Mouse (Mus musculus) MEL (cell line): ENCODE measurements around the gene Utp11. TPM values are rescaled to one million over a fixed set of nuclear protein-coding genes. Genes with fewer than 3 reads are reported as not detected.
A peak's percentile ranks its signal among the peaks of the same experiment; 100 is the strongest.

ENCODE experiments used
- DNase-seq: peaks from one replicate; pipeline ENCODE4 v3.0.0; 2011; ENCODE audit warnings: low read depth, low spot score
- H3K27ac ChIP-seq: 2 replicates; pipeline ENCODE4 v1.5.1; 2012; ENCODE audit warnings: low read depth, mild to moderate bottlenecking, control low read depth, low read length, moderate library complexity; ENCODE audit not compliant: control insufficient read depth
- H3K27me3 ChIP-seq, 2 experiments: fragments of 150-350 bp in 1 of 2; sonication (generic) in 1 of 2; 2 replicates each; pipeline ENCODE4 v1.6.1; 2012; ENCODE audit warnings: low read length in 2 of 2, mild to moderate bottlenecking in 2 of 2, improper control_type of control experiment in 1 of 2, moderate library complexity in 1 of 2; ENCODE audit not compliant: insufficient read depth in 2 of 2, control insufficient read depth in 1 of 2
- H3K36me3 ChIP-seq, 2 experiments: 2 replicates each; pipeline ENCODE4 v1.6.1; 2012 to 2014; ENCODE audit warnings: low read length in 2 of 2, improper control_type of control experiment in 1 of 2, inconsistent platforms in 1 of 2, mild to moderate bottlenecking in 1 of 2; ENCODE audit not compliant: insufficient read depth in 2 of 2, control insufficient read depth in 1 of 2
- H3K4me1 ChIP-seq, 2 experiments: fragments of 150-350 bp in 1 of 2; sonication (generic) in 1 of 2; 2 replicates each; pipeline ENCODE4 v1.6.1; 2012; ENCODE audit warnings: low read length in 2 of 2, improper control_type of control experiment in 1 of 2, mild to moderate bottlenecking in 1 of 2; ENCODE audit not compliant: insufficient read depth in 2 of 2, control insufficient read depth in 1 of 2
- H3K4me3 ChIP-seq, 2 experiments: fragments of 150-350 bp in 1 of 2; sonication (generic) in 1 of 2; 2 replicates each; pipeline ENCODE4 v1.5.1; 2012; ENCODE audit warnings: low read depth in 2 of 2, low read length in 2 of 2, mild to moderate bottlenecking in 2 of 2, moderate library complexity in 2 of 2, control low read depth in 1 of 2, improper control_type of control experiment in 1 of 2; ENCODE audit not compliant: control insufficient read depth in 1 of 2, insufficient read depth in 1 of 2
- H3K79me2 ChIP-seq: 2 replicates; pipeline ENCODE4 v1.6.1; 2012; ENCODE audit warnings: mild to moderate bottlenecking, low read length, moderate library complexity; ENCODE audit not compliant: control insufficient read depth, poor library complexity, insufficient read depth
- H3K9ac ChIP-seq: 2 replicates; pipeline ENCODE4 v1.6.1; 2012; ENCODE audit warnings: low read depth, mild to moderate bottlenecking, control low read depth, low read length, moderate library complexity; ENCODE audit not compliant: control insufficient read depth, poor library complexity, severe bottlenecking
- H3K9me3 ChIP-seq: fragments of 150-350 bp; sonication (generic); replicated peaks from 2 replicates; pipeline ENCODE4 v1.6.1; 2012; ENCODE audit warnings: mild to moderate bottlenecking, low read length, improper control_type of control experiment, moderate library complexity; ENCODE audit not compliant: insufficient read depth
- BHLHE40 ChIP-seq: IDR thresholded peaks from 2 replicates; pipeline ENCODE4 v1.6.1; 2012; ENCODE audit warnings: low read depth, mild to moderate bottlenecking, inconsistent platforms, low read length, improper control_type of control experiment, borderline replicate concordance
- CHD1 ChIP-seq: IDR thresholded peaks from 2 replicates; pipeline ENCODE4 v1.6.1; 2012; ENCODE audit warnings: low read depth, mild to moderate bottlenecking, inconsistent platforms, low read length, improper control_type of control experiment
- CHD2 ChIP-seq: IDR thresholded peaks from 2 replicates; pipeline ENCODE4 v1.6.1; 2011; ENCODE audit warnings: low read length, improper control_type of control experiment
- E2F4 ChIP-seq: IDR thresholded peaks from 2 replicates; pipeline ENCODE4 v1.6.1; 2011; ENCODE audit warnings: low read depth, low read length, improper control_type of control experiment, borderline replicate concordance
- KAT2A ChIP-seq: conservative IDR thresholded peaks from 2 replicates; pipeline ENCODE4 v1.6.1; 2012; ENCODE audit warnings: low read depth, low read length, improper control_type of control experiment, inconsistent platforms
- MAFK ChIP-seq: IDR thresholded peaks from 2 replicates; pipeline ENCODE4 v1.6.1; 2011; ENCODE audit warnings: low read depth, mild to moderate bottlenecking, low read length, improper control_type of control experiment, borderline replicate concordance
- MAX ChIP-seq: IDR thresholded peaks from 2 replicates; pipeline ENCODE4 v1.6.1; 2011; ENCODE audit warnings: low read length, improper control_type of control experiment
- MYC ChIP-seq: IDR thresholded peaks from 2 replicates; pipeline ENCODE4 v1.6.1; 2011; ENCODE audit warnings: low read depth, mild to moderate bottlenecking, low read length, improper control_type of control experiment, moderate library complexity
- NELFE ChIP-seq: IDR thresholded peaks from 2 replicates; pipeline ENCODE4 v1.6.1; 2011; ENCODE audit warnings: low read depth, low read length, improper control_type of control experiment
- NRF1 ChIP-seq: IDR thresholded peaks from 2 replicates; pipeline ENCODE4 v1.6.1; 2014; ENCODE audit warnings: low read depth, mild to moderate bottlenecking, inconsistent platforms, low read length, improper control_type of control experiment, moderate library complexity; ENCODE audit not compliant: poor library complexity, insufficient read depth, severe bottlenecking
- RAD21 ChIP-seq: IDR thresholded peaks from 2 replicates; pipeline ENCODE4 v1.6.1; 2011; ENCODE audit warnings: mild to moderate bottlenecking, low read depth, low read length, improper control_type of control experiment
- RCOR1 ChIP-seq: IDR thresholded peaks from 2 replicates; pipeline ENCODE4 v1.6.1; 2012; ENCODE audit warnings: low read depth, mild to moderate bottlenecking, inconsistent platforms, low read length, improper control_type of control experiment
- SMC3 ChIP-seq: IDR thresholded peaks from 2 replicates; pipeline ENCODE4 v1.6.1; 2011; ENCODE audit warnings: low read depth, low read length, improper control_type of control experiment
- TBP ChIP-seq: IDR thresholded peaks from 2 replicates; pipeline ENCODE4 v1.8.0; 2011; ENCODE audit warnings: low read depth, low read length, improper control_type of control experiment
- USF2 ChIP-seq, 2 experiments: IDR thresholded peaks; 2 replicates each; pipeline ENCODE4 v1.6.1; 2011 to 2012; ENCODE audit warnings: improper control_type of control experiment in 2 of 2, low read length in 2 of 2, borderline replicate concordance in 1 of 2, inconsistent platforms in 1 of 2, low read depth in 1 of 2, mild to moderate bottlenecking in 1 of 2; ENCODE audit not compliant: insufficient read depth in 1 of 2
- polyA plus RNA-seq, 2 experiments: library from polyadenylated mRNA; stranded (reverse) in 1 of 2; unstranded in 1 of 2; fragments of >175 nt in 1 of 2; fragments of >200 nt in 1 of 2; gene quantifications; 2 replicates each; pipeline versions ENCODE4 v1.2.1 to v1.2.4; 2012; ENCODE audit warnings: low replicate concordance in 2 of 2, low read depth in 1 of 2; ENCODE audit not compliant: insufficient read length in 2 of 2, insufficient read depth in 1 of 2, missing spikeins in 1 of 2
- total RNA-seq: library from RNA; depleted of rRNA; stranded (reverse); fragments of 300-350 nt; gene quantifications from 2 replicates; pipeline ENCODE4 v1.2.3, GENCODE M21; 2012

Gene Utp11
- total and polyA plus RNA-seq, 3 experiments, result 68.3 to 86.9 TPM; not detected in 1

DNA sequence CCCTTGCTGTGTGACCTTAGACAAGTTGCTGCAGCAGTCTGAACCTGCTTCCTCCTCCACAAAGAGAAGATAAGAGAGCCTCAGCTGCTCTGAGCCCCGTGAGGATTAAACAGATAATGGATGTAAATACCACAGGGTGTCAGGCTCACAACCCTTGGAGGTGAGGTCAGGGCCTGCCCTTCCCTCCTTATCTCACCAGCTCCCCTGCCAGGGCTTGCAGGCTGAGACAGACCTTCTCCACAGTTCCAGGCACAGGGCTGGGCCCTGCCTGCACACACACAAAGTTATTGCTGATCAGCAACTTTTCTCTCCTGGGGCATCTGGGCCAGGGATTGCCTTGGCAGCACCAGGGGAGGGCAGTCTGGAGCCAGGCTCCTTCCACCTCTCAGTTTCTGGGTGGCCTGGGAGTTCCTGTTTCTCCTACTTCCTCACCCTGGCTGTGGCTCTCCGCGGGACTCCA, 48.4 kb downstream of the Utp11 start (continued):
- TF ChIP-seq KAT2A, result no peak

DNA sequence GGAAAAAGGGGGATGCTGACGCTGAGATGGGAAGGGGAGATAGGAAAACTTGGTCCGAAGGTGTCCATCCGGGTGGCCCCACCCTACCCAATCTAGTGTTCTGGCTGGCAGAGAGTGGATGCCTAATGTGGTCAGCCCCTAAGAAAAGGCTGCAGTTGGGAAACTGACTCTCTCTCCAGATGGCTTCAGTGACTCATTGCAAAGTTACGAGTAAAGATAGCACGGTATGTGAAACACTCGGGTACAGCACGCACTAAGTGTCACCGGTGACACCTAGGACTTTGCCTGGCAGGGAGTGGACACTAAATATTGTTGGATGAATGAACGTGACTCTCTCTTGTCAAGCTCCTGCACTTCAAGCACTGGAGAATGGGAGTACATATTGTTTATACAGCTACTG, 49.5 kb downstream of the Utp11 start:
- Histone ChIP-seq H3K36me3 (peaks cover 0 to 9% of the 10 kb centered on the region in 2 experiments; a peak in 2 of 4 replicates), H3K27me3 (no peaks in the 10 kb centered on the region)

DNA sequence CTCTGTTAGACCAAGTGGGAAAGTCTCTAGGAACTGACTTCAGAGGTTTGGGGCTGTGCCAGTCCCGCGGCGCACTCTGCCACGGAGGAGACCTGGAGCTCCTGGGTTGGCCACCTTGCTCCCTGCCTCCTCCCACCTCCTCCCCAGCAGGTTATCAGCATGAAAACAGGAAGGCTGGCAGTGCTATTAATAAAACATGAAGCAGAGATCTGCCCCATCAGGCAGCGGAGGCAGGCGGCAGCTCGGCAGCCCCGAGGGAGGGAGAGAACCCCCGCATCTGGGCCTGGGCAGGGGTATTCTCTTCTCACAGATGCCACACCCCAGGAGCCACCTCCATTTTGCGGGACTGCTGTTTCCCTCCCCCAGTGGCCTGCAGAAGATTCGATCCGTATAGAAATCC, 53.7 kb downstream of the Utp11 start:
- TF ChIP-seq MAX (no peak), SMC3 (no peak), NELFE (no peak), BHLHE40 (no peak), CHD2 (no peak), NRF1 (no peak)
- no peak overlapping the region for H3K9ac ChIP-seq
- H3K27ac ChIP-seq, result no peak overlapping the region
- H3K4me3 ChIP-seq, result no peak overlapping the region
- peaks cover 0 to under 1% of the 10 kb centered on the region in 2 experiments; a peak in 1 of 4 replicates for H3K4me1 ChIP-seq
- peaks cover 0 to under 1% of the 10 kb centered on the region in 2 experiments; a peak in 1 of 4 replicates for H3K36me3 ChIP-seq
- no peaks in the 10 kb centered on the region for H3K27me3 ChIP-seq
- H3K79me2 ChIP-seq, result no peaks in the 10 kb centered on the region
- DNase-seq, result no peak
- H3K9me3 ChIP-seq, result no peaks in the 10 kb centered on the region

More for the DNA sequence above, 49.5 kb downstream of the Utp11 start:
- no peak overlapping the region for H3K4me3 ChIP-seq
- TF ChIP-seq CHD1, result no peak
- no peak for TF ChIP-seq MAFK
- TF ChIP-seq RAD21, result no peak
- TF ChIP-seq MYC, result no peak
- no peak for TF ChIP-seq KAT2A
- TF ChIP-seq CHD2, result no peak
- no peak for TF ChIP-seq E2F4
- DNase-seq, result no peak
- H3K27ac ChIP-seq, result no peak overlapping the region
- H3K9me3 ChIP-seq, result no peaks in the 10 kb centered on the region
- no peak overlapping the region for H3K9ac ChIP-seq
- peaks cover 0 to 13% of the 10 kb centered on the region in 2 experiments; a peak in 1 of 4 replicates for H3K4me1 ChIP-seq
- no peaks in the 10 kb centered on the region for H3K79me2 ChIP-seq

DNA sequence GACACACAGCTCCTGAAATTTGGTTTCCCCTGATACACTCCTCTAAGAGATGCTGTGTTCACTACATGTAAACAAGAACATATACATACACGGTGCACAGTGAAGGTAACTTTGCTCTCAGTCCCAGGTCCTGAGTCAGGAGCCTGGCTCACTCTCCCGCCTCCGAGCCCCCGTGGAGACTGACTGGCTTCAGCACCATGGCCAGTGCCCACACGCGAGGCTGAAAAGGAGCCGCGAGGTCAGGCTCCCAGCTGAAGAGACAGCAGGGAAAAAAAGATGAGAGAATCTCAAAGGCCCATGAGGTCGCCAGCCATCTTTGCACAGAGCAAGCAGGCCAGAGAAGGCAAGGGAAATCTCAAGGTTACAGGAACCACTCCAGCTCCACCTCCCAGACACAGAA, 60.1 kb downstream of the Utp11 start:
- TF ChIP-seq USF2 (IDR thresholded peaks at IDR 0.05; ENCODE audit: borderline replicate concordance in 1 of 2, insufficient read depth in 1 of 2, low read depth in 1 of 2, low read length in 2 of 2) (no peak), NRF1 (no peak), TBP (no peak), RAD21 (no peak), RCOR1 (no peak)
- H3K9ac ChIP-seq, result no peak overlapping the region
- no peaks in the 10 kb centered on the region for H3K9me3 ChIP-seq
- no peak overlapping the region for H3K27ac ChIP-seq
- H3K4me1 ChIP-seq, result no peaks in the 10 kb centered on the region
- peak; percentile 28 for DNase-seq
- H3K4me3 ChIP-seq, result no peak overlapping the region
- no peaks in the 10 kb centered on the region for H3K36me3 ChIP-seq
- no peaks in the 10 kb centered on the region for H3K27me3 ChIP-seq
- H3K79me2 ChIP-seq, result no peaks in the 10 kb centered on the region
